Mouse (Mus musculus) heart, embryonic 16.5 days (tissue): Measurements from ENCODE around the gene Gse1. TPM values are rescaled to one million over a fixed set of nuclear protein-coding genes. Genes with fewer than 3 reads are reported as not detected.

Source experiments
- ATAC-seq: fragments of 200-750 bp; cut with Nextera tagmentation; replicated peaks from 2 replicates; pipeline ENCODE4 v1.8.0; 2017; ENCODE audit warnings: moderate number of reproducible peaks; ENCODE audit not compliant: insufficient read depth, low FRiP score; ENCODE audit errors: extremely low read depth
- H3K27ac ChIP-seq: fragments of 300-500 bp; sonication (generic); 2 replicates; pipeline ENCODE4 v1.5.1; 2014; ENCODE audit warnings: mild to moderate bottlenecking, low read length, control low read depth, moderate library complexity
- H3K27me3 ChIP-seq: fragments of 300-500 bp; sonication (generic); 2 replicates; pipeline ENCODE4 v1.6.1; 2014; ENCODE audit warnings: low read length, mixed read lengths; ENCODE audit not compliant: control insufficient read depth, insufficient read depth
- H3K36me3 ChIP-seq: fragments of 300-500 bp; sonication (generic); 2 replicates; pipeline ENCODE4 v1.6.1; 2014; ENCODE audit not compliant: control insufficient read depth, insufficient read depth
- H3K4me1 ChIP-seq: fragments of 300-500 bp; sonication (generic); 2 replicates; pipeline ENCODE4 v1.6.1; 2014; ENCODE audit warnings: low read length, mixed read lengths; ENCODE audit not compliant: control insufficient read depth, insufficient read depth
- H3K4me2 ChIP-seq: fragments of 300-500 bp; sonication (generic); 2 replicates; pipeline ENCODE4 v1.6.1; 2014; ENCODE audit warnings: low read depth, mild to moderate bottlenecking, control low read depth, low read length
- H3K4me3 ChIP-seq: fragments of 300-500 bp; sonication (generic); 2 replicates; pipeline ENCODE4 v1.5.1; 2014; ENCODE audit warnings: mild to moderate bottlenecking, control low read depth, low read length
- H3K9ac ChIP-seq: fragments of 300-500 bp; sonication (generic); 2 replicates; pipeline ENCODE4 v1.6.1; 2014; ENCODE audit warnings: low read length, control low read depth
- H3K9me3 ChIP-seq: fragments of 300-500 bp; sonication (generic); replicated peaks from 2 replicates; pipeline ENCODE4 v1.6.1; 2016; ENCODE audit warnings: low read length; ENCODE audit not compliant: control insufficient read depth
- WGBS: fragments of 180-500 bp; shearing (Covaris S2); extraction: QIAGEN DNeasy Blood & Tissue Kit; methylation state at CpG from one replicate; pipeline ENCODE4 v1.1.7; 2014; 5-methylcytosine and 5-hydroxymethylcytosine counted together
- polyA plus RNA-seq: library from polyadenylated mRNA; unstranded; fragments of >200 nt; fragmentation: Nextera tagmentation; extraction: Ambion mirVana; gene quantifications from 2 replicates; pipeline ENCODE4 v1.2.1, GENCODE M21; 2015

The Gse1 gene
- polyA plus RNA-seq, 1 experiment from 2014 or later: 7.7 TPM

DNA sequence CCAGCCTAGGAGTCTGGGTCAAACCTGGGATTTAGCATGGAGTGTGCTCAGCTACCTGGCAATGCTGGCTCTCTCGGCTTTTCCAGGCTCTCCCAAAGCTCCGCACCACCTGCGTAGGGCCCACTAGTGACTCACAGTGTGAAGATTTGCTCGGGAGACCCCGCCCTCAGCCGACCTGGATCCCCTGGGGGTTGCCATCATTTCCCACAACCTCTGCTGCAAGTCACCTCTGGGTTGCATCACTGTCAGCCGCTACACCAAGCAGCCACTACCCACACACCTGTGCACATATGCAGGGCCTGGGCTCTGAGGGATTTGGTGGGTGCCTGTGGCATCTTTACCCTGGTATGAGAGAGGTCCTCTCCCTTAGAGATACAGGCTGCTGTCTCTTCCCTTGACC, 239.3 kb downstream of the Gse1 start:
- Histone ChIP-seq H3K9ac (no peak overlapping the region), H3K4me3 (no peak overlapping the region), H3K27ac (no peak overlapping the region), H3K9me3 (no peaks in the 10 kb centered on the region), H3K27me3 (no peaks in the 10 kb centered on the region; the same call in 1 of the 2 replicates), H3K4me1 (peaks cover 43% of the 10 kb centered on the region), H3K4me2 (no peak overlapping the region), H3K36me3 (no peaks in the 10 kb centered on the region)
- WGBS: 85% methylated on average over 7 of the region's 7 CpGs
- no peak for ATAC-seq

DNA sequence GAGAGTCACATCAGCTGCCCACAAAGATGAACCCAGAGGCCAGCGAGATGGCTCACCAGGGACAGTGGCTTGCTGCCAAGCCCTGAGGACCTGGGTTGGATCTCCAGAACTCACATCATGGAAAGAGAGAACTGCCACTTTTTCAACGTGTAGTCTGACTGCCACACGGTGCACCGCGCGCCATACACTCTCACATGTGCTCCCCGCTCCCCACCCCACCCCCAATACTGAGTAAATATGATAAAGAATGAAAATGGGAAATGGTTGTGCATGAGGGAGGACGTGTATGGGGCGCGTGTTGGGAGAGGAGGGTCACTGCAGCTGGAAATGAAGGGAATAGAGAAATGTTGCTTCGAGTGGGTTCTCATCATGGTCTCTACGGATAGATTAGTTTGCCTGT, 241.9 kb downstream of the Gse1 start:
- peaks cover 49% of the 10 kb centered on the region for H3K4me1 ChIP-seq
- no peaks in the 10 kb centered on the region; the same call in 1 of the 2 replicates for H3K27me3 ChIP-seq
- no peak overlapping the region for H3K4me2 ChIP-seq
- 83% methylated on average over 12 of the region's 12 CpGs for WGBS
- H3K27ac ChIP-seq: no peak overlapping the region
- no peak overlapping the region for H3K4me3 ChIP-seq
- no peak for ATAC-seq
- H3K36me3 ChIP-seq: no peaks in the 10 kb centered on the region
- H3K9me3 ChIP-seq: no peaks in the 10 kb centered on the region
- H3K9ac ChIP-seq: no peak overlapping the region

DNA sequence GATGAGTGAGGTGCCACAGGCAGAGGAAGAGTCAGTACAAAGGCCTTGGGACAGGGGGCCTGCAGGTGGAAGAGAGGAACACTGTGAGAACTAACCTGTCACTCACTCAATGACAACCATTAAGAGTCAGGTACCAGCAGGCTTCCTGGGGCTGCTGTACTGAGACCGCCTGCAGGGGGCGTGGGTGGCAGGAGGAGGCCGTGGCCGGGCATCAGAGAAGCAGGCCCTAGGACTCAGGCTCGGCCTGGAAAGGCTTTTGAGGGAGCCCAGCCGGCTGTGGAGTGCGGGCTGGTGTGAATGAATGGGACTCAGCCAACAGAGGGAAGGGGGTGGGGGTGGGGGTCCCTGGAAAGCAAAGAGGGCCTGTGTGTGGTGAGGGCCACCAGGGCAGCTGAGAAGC, 242.9 kb downstream of the Gse1 start:
- Histone ChIP-seq H3K27ac (no peak overlapping the region), H3K9ac (no peak overlapping the region), H3K4me2 (no peak overlapping the region), H3K9me3 (no peaks in the 10 kb centered on the region), H3K36me3 (no peaks in the 10 kb centered on the region), H3K27me3 (no peaks in the 10 kb centered on the region; the same call in 1 of the 2 replicates), H3K4me1 (peaks cover 46% of the 10 kb centered on the region), H3K4me3 (no peak overlapping the region)
- ATAC-seq: no peak
- whole genome bisulfite sequencing: 25% methylated on average over 7 of the region's 7 CpGs

DNA sequence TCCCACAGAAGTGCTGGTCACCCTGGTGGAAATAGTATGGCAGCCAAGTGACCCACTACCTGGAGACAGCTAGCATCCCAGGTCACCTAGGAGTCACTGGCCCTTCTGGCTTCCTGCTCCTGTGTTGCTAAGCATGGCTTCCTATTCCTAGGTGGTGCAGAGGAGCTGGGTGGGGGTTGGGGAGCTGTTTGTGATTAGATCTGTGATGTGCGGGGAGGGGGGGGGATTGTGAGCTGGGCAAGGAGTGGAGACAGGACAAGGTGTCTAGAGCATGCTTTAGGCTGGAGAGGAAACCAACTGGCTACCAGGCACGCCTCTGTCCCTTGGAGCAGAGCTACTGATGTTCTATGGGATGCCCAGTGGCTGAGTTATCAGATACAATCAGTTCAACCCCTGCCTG, 243.5 kb downstream of the Gse1 start:
- no peak for ATAC-seq
- H3K36me3 ChIP-seq: no peaks in the 10 kb centered on the region
- no peaks in the 10 kb centered on the region for H3K9me3 ChIP-seq
- no peak overlapping the region for H3K4me3 ChIP-seq
- 0 out of 2 replicates have a peak overlapping the region, but pooled peaks have one; percentile 14 for H3K4me2 ChIP-seq
- no peak overlapping the region for H3K27ac ChIP-seq
- H3K4me1 ChIP-seq: peaks cover 41% of the 10 kb centered on the region
- H3K9ac ChIP-seq: no peak overlapping the region
- WGBS: 38% methylated on average over 2 of the region's 2 CpGs
- H3K27me3 ChIP-seq: no peaks in the 10 kb centered on the region; the same call in 1 of the 2 replicates

DNA sequence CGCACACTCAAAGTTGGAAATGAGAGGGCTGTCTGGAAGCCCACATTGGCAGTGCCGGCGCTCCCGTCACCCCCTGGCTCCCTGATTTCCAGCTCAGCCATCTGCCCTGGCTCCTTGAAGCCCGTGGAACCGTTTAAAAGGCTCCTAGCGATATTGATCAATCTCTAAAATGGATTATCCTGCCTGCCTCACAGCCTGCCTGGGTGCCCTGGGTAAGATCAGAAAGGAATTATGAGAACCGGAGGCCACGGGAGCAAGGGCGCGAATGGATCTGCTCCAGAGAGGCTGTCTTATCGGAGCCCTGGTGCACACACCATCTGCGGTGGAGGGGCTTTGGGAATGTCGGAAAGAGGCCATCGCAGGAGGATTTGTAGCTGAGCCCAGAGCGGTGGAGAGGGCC, 244.0 kb downstream of the Gse1 start:
- H3K4me1 ChIP-seq: peaks cover 41% of the 10 kb centered on the region
- H3K27me3 ChIP-seq: no peaks in the 10 kb centered on the region; the same call in 1 of the 2 replicates
- ATAC-seq: no peak
- H3K4me2 ChIP-seq: peak overlapping the region; percentile 14; the same call in 1 of the 2 replicates
- 18% methylated on average over 16 of the region's 16 CpGs for WGBS
- no peak overlapping the region; the same call in 1 of the 2 replicates for H3K9ac ChIP-seq
- H3K4me3 ChIP-seq: no peak overlapping the region
- no peak overlapping the region for H3K27ac ChIP-seq
- H3K36me3 ChIP-seq: no peaks in the 10 kb centered on the region
- no peaks in the 10 kb centered on the region for H3K9me3 ChIP-seq

DNA sequence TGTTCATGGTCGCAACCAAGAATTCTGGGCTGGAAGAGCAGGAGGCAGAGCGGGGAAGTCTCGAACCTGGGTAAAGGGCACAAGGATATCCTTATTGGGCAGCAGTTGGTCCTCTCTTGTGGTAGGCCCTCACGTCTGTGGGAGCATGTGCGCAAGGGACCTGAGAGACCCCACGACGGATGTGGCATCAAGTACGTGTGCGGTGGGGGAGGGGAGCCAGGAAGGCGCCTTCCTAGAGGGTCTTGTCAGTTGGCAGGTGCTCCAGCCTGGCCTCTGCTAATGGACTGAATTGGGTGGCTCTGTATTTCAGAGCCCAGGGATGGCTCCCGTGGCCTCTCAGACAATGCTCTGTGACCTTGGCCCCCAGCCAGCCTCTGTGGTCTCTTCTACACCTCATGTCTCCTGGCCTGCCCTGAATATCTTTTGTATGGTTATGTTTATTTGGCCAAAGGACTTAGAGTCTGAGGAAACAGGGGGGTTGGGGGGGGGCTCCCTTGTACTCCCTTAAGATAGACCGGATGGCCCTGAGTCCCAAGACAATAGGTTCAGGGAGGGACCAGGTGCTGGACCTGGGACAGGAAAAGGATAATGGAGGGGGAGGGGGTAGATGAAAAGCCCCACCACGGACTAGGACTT, 245.6 kb downstream of the Gse1 start:
- H3K27me3 ChIP-seq: no peaks in the 10 kb centered on the region; the same call in 1 of the 2 replicates
- H3K4me3 ChIP-seq: no peak overlapping the region
- ATAC-seq: peak; percentile 38; the same call in 1 of the 2 replicates
- peaks cover 41% of the 10 kb centered on the region for H3K4me1 ChIP-seq
- no peak overlapping the region; the same call in 1 of the 2 replicates for H3K27ac ChIP-seq
- no peaks in the 10 kb centered on the region for H3K9me3 ChIP-seq
- no peak overlapping the region for H3K9ac ChIP-seq
- WGBS: 71% methylated on average over 13 of the region's 13 CpGs
- no peak overlapping the region for H3K4me2 ChIP-seq
- no peaks in the 10 kb centered on the region for H3K36me3 ChIP-seq

DNA sequence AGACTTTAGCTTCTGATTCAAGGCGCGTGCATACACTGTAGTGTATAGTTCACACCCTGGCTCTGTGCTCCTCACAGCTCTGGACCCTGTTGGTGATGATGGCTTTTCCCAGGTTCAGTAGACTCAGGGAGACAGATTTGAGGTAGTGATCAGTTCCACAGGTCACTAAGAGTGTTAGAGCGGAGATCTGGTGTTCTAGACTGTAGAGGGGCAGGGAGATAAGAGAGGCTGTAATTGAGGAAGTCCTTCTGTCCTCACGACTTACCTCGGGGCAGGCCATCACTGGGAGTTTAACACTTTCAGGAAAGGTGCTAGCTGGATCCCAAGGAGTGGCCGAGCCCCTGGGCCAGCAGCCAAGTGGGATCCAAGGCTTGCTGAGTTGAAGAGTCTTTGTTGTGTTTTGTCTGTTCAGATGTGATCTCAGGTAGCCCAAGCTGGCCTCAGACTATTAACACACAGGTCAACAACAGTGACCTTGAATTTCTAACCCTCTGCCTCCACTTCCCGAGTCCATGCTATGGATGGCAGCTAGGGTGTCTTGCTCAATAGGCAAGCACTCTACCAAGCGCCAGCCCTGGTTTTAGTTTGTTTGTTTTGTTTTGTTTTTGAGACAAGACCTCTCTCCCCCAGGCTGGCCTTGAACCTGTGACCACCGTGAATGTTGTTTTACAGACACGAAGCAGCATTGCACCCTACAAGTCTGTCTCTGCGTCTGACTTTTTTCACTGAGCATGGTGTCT, 246.4 kb downstream of the Gse1 start:
- 64% methylated on average over 11 of the region's 11 CpGs for WGBS
- Histone ChIP-seq H3K4me3 (no peak overlapping the region), H3K27ac (peak overlapping the region; percentile 33; the same call in 1 of the 2 replicates), H3K9ac (no peak overlapping the region), H3K4me2 (no peak overlapping the region), H3K27me3 (no peaks in the 10 kb centered on the region; the same call in 1 of the 2 replicates), H3K4me1 (peaks cover 41% of the 10 kb centered on the region), H3K9me3 (no peaks in the 10 kb centered on the region), H3K36me3 (no peaks in the 10 kb centered on the region)
- ATAC-seq: no peak

DNA sequence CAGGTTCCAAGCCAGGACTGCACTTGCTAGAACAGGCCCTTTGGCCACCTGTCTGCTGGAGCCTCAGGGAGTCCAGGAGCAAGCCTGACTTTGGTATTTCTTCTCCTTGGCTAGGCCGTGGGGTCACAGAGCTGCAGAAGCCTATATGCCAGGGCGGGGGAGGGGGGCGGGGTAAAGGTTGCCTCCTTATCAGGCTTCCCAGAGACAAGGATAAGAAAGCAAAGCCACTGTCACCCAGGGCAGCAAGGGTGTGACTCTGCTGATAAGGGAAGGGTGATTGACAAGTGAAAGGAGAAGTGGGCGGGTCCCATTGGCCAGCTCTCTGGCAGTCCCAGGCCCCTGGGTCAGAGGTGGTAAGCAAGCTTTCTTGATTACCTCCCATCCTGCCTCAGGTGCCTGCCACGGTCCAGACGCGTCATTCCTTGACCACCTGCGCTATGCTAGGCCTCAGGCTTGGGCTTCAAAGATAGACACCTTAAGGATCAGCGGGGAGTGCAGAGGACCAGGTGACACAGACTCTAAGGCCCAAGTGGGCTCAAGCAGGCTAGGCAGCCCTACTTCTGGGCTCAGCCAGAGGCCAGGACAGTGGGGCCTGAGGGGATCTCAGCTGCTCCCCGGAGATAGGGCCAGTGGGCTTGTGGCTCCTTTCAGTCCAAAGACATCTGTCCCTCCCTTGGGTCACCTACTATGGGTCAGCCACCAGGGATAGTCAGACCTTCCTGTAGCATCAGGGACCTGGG, 247.4 kb downstream of the Gse1 start:
- Histone ChIP-seq H3K4me3 (no peak overlapping the region), H3K36me3 (no peaks in the 10 kb centered on the region), H3K9ac (peak overlapping the region; percentile 20; the same call in 1 of the 2 replicates), H3K4me1 (peaks cover 41% of the 10 kb centered on the region), H3K27me3 (no peaks in the 10 kb centered on the region), H3K27ac (peak overlapping the region; percentile 27; the same call in 1 of the 2 replicates), H3K9me3 (no peaks in the 10 kb centered on the region), H3K4me2 (no peak overlapping the region)
- no peak for ATAC-seq
- WGBS: 49% methylated on average over 10 of the region's 10 CpGs
